Mouse (Mus musculus): Measurements from ENCODE around the gene Dohh.

DNA sequence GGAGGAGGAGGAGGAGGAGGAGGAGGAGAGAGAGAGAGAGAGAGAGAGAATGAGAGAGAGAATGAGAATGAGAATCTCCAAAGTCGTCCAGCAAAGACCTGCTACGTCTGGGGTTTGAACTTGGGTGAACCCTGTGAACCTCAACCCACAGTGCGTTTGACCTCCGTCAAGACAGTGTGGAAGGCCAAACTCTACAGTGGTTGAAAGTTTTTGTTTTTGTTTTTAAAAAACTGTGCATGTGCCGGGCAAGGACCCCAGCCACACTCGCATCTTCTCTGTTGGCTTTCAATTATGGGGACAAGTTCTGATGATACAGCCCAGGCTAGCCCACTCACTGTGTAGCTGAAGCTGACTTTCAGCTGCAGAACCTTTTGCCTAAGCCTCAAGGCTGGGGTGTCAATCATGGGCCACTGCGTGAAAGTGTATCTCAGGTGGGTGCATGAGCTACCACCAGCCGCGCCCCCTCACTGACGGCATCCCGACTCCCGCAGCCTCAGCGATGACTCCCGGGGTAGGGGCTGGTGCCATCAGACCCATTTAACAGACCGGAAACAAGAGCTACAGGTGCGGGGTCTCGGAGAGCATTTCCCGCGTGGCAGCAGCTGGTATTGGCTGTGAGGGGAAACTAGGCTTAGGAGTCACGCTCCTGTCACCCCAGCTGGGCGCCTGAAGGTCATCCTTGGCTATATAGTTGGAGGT, 48.1 kb downstream of the Dohh start:
- TF ChIP-seq GATA1 (IDR thresholded peaks at IDR 0.05; ENCODE audit: borderline replicate concordance, low read length) (no peak), FLI1 (IDR thresholded peaks at IDR 0.05; ENCODE audit: low read length) (no peak)

All from megakaryocyte, embryonic 14.5 days (primary cell).